Mouse (Mus musculus): ENCODE data around the gene Dglucy. TPM values are rescaled to one million over a fixed set of nuclear protein-coding genes. Genes with fewer than 3 reads are reported as not detected.
A peak's percentile ranks its signal among the peaks of the same experiment; 100 is the strongest.

The Dglucy gene
- polyA plus RNA-seq, 1 experiment from 2014 or later: 0.06 TPM

DNA sequence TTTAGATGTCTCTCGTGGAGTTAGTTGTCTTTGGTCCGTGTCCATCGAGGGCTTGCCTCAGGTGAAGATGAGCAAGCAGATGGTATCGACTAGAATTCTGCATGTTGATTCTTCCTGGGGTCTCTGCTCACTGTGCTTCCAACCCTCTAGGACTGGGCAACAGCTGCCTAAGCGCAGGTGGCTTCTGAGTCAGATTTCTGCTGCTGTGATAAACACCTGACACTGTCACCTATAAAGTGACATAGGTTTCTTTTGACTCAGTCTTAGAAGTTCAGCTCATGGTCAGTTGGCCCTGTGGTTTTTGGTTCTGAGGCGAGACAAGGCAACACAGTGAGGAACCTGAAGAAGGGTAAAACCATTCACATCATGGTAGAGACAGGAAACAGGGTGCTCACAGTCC, 9.0 kb upstream of the Dglucy start:
- 90% methylated on average over 6 of the region's 6 CpGs for WGBS
- no peaks in the 10 kb centered on the region for H3K27me3 ChIP-seq (ENCODE audit: low read depth, poor library complexity, severe bottlenecking)
- no peak overlapping the region for H3K4me3 ChIP-seq
- no peak overlapping the region for H3K27ac ChIP-seq (replicated peaks)
- H3K36me3 ChIP-seq: no peaks in the 10 kb centered on the region
- H3K4me1 ChIP-seq: no peaks in the 10 kb centered on the region
- no peak for DNase-seq (ENCODE audit: low spot score)
- H3K9me3 ChIP-seq (replicated peaks): no peaks in the 10 kb centered on the region

DNA sequence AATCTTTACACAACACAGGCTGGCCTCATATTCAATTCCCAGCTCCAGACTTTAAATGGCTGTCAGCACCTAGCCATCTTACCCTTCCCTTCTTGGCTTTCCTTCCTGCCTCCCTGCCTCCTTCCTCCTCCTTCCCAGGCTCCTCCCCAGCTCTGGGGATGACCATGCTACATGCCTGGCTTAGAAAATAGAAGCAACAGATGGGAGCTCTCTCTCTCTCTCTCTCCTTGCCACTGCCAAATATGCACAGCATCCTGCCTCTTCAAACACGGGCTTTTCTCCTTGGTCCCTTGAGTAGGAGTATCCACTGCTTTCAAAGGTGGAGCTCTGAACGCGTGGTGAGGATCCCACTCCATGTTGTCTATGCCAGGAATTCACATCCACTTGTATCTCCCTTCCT, 8.1 kb upstream of the Dglucy start:
- DNase-seq (ENCODE audit: low spot score): no peak
- Histone ChIP-seq H3K36me3 (no peaks in the 10 kb centered on the region), H3K27me3 (ENCODE audit: low read depth, poor library complexity, severe bottlenecking) (no peaks in the 10 kb centered on the region), H3K4me1 (no peaks in the 10 kb centered on the region), H3K27ac (replicated peaks) (no peak overlapping the region), H3K4me3 (no peak overlapping the region), H3K9me3 (replicated peaks) (no peaks in the 10 kb centered on the region)
- WGBS: 81% methylated on average over 3 of the region's 3 CpGs

DNA sequence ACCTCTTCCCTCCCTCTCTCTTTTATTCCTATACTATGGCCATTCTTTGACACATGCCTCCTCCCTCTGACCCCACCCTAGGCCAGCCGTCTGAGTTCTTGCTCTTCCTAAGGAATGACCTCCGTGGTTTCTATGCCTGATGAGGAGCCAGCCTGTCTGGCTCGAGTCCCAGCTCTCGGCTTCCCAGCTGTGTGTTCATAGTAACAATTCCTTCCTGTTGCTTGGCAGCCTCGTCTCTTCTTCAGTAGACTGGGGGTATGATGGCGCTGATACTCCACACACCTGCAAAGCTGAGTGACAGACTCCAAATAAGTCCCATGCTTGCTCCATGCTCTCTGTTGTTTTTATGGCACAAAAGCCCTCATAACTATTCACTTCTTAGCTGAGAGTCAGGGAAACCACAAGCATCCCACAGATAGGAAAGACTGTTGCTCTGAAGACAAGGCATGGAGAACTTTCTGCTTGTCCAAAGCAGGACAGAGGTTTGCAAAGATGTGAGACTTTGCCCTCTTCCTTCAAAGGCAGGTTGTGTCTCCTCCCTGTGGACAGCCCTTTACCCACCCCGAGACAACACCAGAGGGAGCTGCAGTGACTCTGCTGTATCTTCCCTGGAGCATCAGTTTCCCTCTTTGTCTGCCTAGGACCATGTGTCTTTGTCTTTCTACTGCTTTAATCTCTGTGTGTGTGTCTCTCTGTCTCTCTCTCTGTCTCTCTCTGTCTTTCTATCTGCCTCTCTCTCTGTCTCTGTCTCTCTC, 6.5 kb upstream of the Dglucy start:
- no peak overlapping the region for H3K27ac ChIP-seq (replicated peaks)
- no peaks in the 10 kb centered on the region for H3K9me3 ChIP-seq (replicated peaks)
- H3K36me3 ChIP-seq: no peaks in the 10 kb centered on the region
- no peak overlapping the region for H3K4me3 ChIP-seq
- DNase-seq (ENCODE audit: low spot score): no peak
- WGBS: 65% methylated on average over 7 of the region's 7 CpGs
- H3K4me1 ChIP-seq: no peaks in the 10 kb centered on the region
- no peaks in the 10 kb centered on the region for H3K27me3 ChIP-seq (ENCODE audit: low read depth, poor library complexity, severe bottlenecking)

DNA sequence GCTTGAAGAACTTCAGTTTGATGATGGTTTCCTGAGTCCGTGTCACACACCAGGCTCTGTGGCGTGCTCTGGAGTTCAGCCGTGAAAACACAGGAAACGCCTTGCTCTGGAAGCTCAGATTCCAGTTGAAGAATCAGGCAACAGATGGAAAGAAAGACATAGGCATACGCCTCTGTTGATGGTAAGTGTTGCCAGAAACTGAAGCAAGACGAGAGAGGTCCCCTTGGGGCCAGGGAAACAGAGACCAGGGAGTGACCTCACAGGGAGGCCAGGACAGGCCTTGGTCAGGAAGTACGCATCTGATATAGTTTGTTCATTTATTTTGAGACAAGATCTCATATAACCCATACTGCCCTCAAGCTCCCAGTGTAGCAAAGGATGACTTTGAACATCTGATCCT, 4.1 kb upstream of the Dglucy start:
- H3K27me3 ChIP-seq (ENCODE audit: low read depth, poor library complexity, severe bottlenecking): no peaks in the 10 kb centered on the region
- H3K27ac ChIP-seq (replicated peaks): no peak overlapping the region
- no peak for DNase-seq (ENCODE audit: low spot score)
- peaks cover 6% of the 10 kb centered on the region for H3K4me1 ChIP-seq
- no peaks in the 10 kb centered on the region for H3K36me3 ChIP-seq
- no peaks in the 10 kb centered on the region for H3K9me3 ChIP-seq (replicated peaks)
- H3K4me3 ChIP-seq: no peak overlapping the region
- 88% methylated on average over 7 of the region's 7 CpGs for WGBS

DNA sequence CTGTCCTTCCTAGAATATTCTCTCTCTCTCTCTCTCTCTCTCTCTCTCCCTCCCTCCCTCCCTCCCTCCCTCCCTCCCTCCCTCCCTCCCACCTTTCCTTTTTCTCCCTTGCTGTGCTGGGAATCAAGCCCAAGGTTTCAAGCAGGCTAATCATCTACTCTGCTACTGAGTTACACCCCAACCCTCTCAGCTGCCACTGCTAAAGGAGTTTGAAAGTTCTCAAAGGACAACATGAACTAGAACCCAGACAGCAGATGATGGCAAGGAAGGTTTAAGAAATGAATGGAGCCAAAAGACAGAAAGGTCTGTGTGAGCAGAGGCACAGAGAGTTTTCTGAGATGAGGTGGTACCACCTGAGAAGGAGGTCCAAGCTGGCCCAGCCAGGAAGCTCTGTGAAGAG, 3.6 kb upstream of the Dglucy start:
- Histone ChIP-seq H3K27ac (replicated peaks) (no peak overlapping the region), H3K4me1 (peaks cover 6% of the 10 kb centered on the region), H3K9me3 (replicated peaks) (no peaks in the 10 kb centered on the region), H3K36me3 (no peaks in the 10 kb centered on the region), H3K27me3 (ENCODE audit: low read depth, poor library complexity, severe bottlenecking) (no peaks in the 10 kb centered on the region), H3K4me3 (no peak overlapping the region)
- DNase-seq (ENCODE audit: low spot score): no peak

DNA sequence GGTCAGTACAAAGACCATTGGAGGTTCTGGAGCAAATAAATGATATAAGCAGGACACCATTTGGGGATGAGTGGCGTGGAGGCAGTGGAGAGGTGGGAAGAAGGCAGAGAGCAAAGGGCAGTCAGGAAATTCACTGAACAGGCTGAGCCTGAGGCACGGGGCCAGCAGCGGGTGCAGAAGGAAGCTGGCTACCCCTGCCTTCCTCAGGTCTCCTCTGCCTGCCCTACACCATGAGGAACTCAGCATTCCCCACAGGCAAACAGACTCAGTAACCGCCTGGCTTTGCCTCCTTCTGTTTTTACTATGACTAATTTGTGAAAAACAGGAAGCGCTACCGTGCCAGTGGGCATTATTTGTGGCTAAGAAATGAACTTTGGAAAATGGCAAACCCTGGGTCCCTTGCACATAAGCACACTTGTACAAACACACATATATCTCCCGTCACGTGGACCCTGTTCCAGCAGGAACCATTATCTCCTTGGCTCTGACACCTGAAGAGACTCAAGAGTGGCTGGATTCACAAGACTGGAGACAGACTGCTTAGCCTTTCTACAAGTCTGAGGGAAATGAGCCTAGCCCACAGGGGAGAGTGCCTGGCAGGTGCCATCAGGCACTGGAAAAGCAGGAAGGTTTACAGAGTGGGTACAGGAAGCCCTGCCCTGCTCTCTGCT, 2.8 kb upstream of the Dglucy start:
- H3K4me1 ChIP-seq: peaks cover 6% of the 10 kb centered on the region
- H3K27ac ChIP-seq (replicated peaks): no peak overlapping the region
- H3K9me3 ChIP-seq (replicated peaks): no peaks in the 10 kb centered on the region
- no peaks in the 10 kb centered on the region for H3K36me3 ChIP-seq
- H3K4me3 ChIP-seq: no peak overlapping the region
- DNase-seq (ENCODE audit: low spot score): no peak
- WGBS: 89% methylated on average over 8 of the region's 8 CpGs
- H3K27me3 ChIP-seq (ENCODE audit: low read depth, poor library complexity, severe bottlenecking): no peaks in the 10 kb centered on the region

DNA sequence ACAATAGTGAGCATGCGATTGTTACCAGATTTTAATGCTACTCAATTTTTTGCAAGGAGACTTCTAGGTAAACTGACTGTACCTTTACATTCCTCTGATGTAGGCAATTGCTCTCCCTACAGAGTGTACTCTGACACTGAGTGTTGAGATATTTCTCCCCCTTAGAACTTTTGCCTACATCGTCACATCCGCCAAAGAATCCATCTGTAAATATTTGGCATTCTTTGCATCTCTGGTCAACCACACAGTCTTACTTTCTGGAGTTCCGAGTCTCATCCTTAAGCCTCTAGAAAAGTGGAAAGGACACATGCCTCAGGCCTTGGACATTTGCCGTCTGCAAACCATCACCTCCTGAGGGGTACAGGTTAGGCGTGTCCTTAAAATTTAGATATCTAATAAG, 1.9 kb upstream of the Dglucy start:
- Histone ChIP-seq H3K9me3 (replicated peaks) (no peaks in the 10 kb centered on the region), H3K4me3 (no peak overlapping the region), H3K27ac (replicated peaks) (no peak overlapping the region), H3K36me3 (no peaks in the 10 kb centered on the region), H3K4me1 (peaks cover 6% of the 10 kb centered on the region), H3K27me3 (ENCODE audit: low read depth, poor library complexity, severe bottlenecking) (no peaks in the 10 kb centered on the region)
- 88% methylated on average over 6 of the region's 6 CpGs for WGBS
- no peak for DNase-seq (ENCODE audit: low spot score)

DNA sequence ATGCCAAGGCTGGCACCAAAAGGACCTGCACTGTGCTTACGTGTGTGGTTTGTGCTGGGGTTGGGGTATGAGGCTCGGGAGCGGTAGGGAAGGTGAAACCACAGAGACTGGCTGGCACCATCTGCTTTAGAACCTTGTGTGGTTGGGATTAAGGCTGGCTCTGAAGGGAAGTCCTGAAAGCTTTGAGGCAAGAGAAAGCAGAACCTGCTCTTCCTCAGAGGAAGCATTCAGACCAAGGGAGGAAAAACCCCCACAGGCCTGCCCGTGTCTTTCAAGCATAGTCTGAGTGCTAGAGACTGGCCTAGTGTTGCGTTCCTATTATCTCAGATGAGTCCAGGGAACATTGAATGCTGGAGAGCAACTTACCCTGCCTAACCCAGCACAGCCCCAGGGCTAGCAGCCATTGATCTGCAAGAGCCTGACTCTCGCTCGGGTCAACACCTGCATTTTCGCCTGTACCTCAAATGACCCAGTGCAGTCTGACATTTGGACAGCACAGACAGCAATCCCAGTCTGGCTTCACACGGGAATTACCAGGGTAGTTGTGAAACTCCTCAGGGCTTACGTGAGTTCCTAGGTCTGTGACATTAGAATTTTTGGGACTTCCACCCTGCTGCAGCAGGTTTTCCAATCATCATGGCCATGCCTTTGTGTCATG, 452 bp upstream of the Dglucy start:
- H3K9me3 ChIP-seq (replicated peaks): no peaks in the 10 kb centered on the region
- H3K4me1 ChIP-seq: peaks cover 6% of the 10 kb centered on the region
- WGBS: 91% methylated on average over 10 of the region's 10 CpGs
- 0 out of 2 replicates have a peak overlapping the region, but pooled peaks have one; percentile 52 for H3K27ac ChIP-seq (replicated peaks)
- H3K27me3 ChIP-seq (ENCODE audit: low read depth, poor library complexity, severe bottlenecking): no peaks in the 10 kb centered on the region
- no peak for DNase-seq (ENCODE audit: low spot score)
- H3K4me3 ChIP-seq: no peak overlapping the region
- no peaks in the 10 kb centered on the region for H3K36me3 ChIP-seq

DNA sequence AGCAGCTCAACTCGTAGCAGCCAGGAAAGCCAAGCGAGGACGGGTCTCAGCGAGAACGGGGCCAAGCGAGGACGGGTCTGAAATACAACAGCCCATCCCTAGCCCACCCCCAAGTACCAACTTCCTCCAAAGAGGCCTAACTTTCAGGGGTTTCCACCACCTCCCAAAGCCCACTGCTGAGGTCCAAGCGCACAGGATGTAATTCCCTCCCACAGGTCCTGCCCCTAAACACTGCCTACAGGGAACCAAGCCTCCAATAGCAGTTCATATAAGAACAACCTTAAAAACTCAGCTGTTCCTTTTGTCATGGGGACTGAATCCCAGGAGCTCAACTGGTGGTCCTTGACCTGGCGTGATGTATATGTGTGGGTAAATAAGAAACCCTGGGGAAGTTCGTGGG, 1.6 kb downstream of the Dglucy start:
- H3K27me3 ChIP-seq (ENCODE audit: low read depth, poor library complexity, severe bottlenecking): no peaks in the 10 kb centered on the region
- WGBS: 94% methylated on average over 10 of the region's 10 CpGs
- no peak for DNase-seq (ENCODE audit: low spot score)
- H3K4me3 ChIP-seq: no peak overlapping the region
- H3K27ac ChIP-seq (replicated peaks): no peak overlapping the region
- no peaks in the 10 kb centered on the region for H3K9me3 ChIP-seq (replicated peaks)
- H3K4me1 ChIP-seq: peaks cover 6% of the 10 kb centered on the region
- no peaks in the 10 kb centered on the region for H3K36me3 ChIP-seq

DNA sequence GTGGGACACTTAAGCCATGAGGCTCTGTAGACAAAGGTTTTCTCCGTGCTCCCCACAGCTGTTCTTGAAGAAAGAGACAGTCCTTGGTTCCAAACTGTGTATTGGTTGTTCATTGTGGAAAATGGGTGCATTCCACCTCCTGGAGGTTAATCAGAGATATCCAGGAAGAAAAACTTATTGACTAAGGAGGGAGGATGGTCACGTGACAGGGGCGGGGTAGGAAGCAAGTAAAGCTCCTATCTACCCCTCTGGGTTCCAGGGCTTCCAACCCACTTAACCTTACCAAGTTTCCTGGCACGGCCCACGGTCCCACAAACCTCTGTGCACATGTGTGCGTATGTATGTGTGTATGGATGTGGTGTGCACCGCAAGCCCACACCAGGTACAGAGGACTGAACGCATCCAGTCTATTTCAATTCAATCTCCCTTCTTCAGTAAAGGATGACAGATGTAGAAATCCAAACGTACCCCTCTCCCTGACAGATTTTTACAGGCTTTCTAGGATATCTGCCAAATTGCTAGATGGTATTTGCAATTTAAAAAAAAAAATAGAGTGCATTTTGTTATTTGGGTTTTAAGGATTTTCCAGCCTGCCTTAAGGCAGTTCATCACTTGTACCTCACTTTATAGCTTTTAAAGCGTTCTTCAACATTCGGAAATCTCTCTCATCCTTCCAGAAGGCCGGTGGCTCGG, 2.7 kb downstream of the Dglucy start:
- peaks cover 6% of the 10 kb centered on the region for H3K4me1 ChIP-seq
- H3K36me3 ChIP-seq: no peaks in the 10 kb centered on the region
- DNase-seq (ENCODE audit: low spot score): no peak
- no peaks in the 10 kb centered on the region for H3K27me3 ChIP-seq (ENCODE audit: low read depth, poor library complexity, severe bottlenecking)
- 94% methylated on average over 13 of the region's 13 CpGs for WGBS
- H3K27ac ChIP-seq (replicated peaks): no peak overlapping the region
- no peak overlapping the region for H3K4me3 ChIP-seq
- H3K9me3 ChIP-seq (replicated peaks): no peaks in the 10 kb centered on the region

DNA sequence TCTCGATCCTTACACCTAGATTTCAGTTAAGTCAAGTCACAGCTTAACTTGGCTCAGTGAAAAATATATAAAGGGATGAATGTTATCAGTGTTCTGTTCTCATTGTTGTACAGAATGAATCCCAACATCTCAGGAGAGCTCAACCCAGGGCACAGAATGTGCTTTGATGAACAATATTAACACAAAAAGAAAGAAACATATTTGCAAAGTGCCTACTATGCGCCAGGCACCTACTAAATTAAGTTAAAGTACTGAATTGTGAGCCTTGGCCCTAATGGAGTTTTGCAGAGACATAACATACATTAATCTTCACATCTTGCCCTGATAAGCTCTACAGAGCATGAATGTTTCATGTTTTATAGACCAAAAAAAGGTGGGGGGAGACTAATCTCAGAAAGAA, 5.3 kb downstream of the Dglucy start:
- Histone ChIP-seq H3K4me3 (no peak overlapping the region), H3K27ac (replicated peaks) (no peak overlapping the region), H3K36me3 (no peaks in the 10 kb centered on the region), H3K27me3 (ENCODE audit: low read depth, poor library complexity, severe bottlenecking) (no peaks in the 10 kb centered on the region), H3K4me1 (peaks cover 1% of the 10 kb centered on the region), H3K9me3 (replicated peaks) (no peaks in the 10 kb centered on the region)
- no peak for DNase-seq (ENCODE audit: low spot score)
- WGBS: 87% methylated on average over 2 of the region's 2 CpGs

DNA sequence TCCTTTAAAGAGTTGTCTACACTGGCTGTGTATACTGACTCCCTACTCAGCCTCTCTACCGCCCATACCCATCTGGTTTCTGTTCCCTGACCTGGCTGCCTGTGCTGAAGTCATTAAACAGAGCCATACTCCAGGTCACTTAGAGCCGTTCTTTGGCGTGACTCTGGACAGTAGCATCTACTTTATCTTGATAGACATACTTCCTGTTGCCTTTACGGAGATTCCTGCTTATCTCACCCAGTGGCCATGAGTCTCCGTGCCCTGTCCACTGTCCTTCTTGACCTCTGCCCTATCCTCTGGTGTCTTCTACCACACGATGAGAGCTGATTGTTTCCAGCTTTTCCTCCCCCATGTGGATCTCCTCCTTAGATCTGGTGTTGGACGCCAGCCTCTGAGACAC, 6.5 kb downstream of the Dglucy start:
- Histone ChIP-seq H3K9me3 (replicated peaks) (no peaks in the 10 kb centered on the region), H3K27ac (replicated peaks) (no peak overlapping the region), H3K4me3 (no peak overlapping the region), H3K4me1 (no peaks in the 10 kb centered on the region), H3K36me3 (no peaks in the 10 kb centered on the region), H3K27me3 (ENCODE audit: low read depth, poor library complexity, severe bottlenecking) (no peaks in the 10 kb centered on the region)
- DNase-seq (ENCODE audit: low spot score): no peak
- WGBS: 68% methylated on average over 7 of the region's 7 CpGs
